Mouse (Mus musculus): ENCODE measurements at regions not wholly inside any gene's neighbourhood (a gene's known extent, or its start where the extent isn't known, plus 50 kb on each side); places are given as distances from the start of the nearest gene placed in this dataset.

DNA sequence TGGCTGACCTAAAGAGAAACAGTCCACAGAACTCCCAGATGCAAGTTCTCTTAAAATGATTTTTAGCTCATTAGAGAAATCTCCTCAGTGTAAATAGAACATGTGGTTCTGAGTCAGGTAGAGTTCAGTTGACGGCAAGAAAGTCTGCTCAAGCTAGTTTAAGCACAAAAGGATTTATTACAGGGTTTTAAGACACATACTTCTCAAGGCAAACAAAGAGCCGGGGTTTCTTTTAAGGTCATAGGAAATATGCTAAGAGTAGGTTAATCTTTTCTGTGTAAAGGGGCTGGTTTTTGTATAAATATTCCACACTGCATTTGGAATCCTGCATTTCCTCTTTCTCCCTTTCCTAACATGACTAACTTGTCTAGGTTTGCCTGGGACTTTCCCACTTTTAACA lies 206.9 kb upstream of the Hand2 start:
- H3K27ac ChIP-seq = no peak overlapping the region
- DNase-seq (ENCODE audit: low spot score in 2 of 2) = no peak
- no peak for TF ChIP-seq CTCF (conservative IDR thresholded peaks at IDR 0.05)
- H3K4me3 ChIP-seq = no peak overlapping the region

DNA sequence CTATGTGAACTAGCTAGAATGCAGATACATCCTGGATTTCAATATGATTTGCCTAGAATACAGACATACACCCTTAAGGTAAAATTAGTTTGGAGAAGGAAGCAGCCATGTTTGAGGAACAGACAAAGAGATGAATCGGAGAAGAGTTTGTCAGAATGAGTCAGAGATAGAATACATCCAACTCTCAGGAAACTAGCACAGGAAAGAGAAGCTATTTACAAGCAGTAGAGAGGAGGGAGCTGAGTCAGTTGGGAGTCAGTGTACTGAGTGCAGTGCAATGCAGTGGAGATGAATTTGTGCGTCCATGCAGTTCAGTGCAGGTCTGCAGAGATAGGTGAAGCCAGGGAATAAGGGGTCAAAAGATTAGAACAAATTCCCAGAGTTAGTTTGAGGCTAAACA lies 205.5 kb upstream of the Hand2 start:
- no peak overlapping the region for H3K4me3 ChIP-seq
- no peak for TF ChIP-seq CTCF (conservative IDR thresholded peaks at IDR 0.05)
- no peak overlapping the region for H3K27ac ChIP-seq
- DNase-seq (ENCODE audit: low spot score in 2 of 2) = no peak

DNA sequence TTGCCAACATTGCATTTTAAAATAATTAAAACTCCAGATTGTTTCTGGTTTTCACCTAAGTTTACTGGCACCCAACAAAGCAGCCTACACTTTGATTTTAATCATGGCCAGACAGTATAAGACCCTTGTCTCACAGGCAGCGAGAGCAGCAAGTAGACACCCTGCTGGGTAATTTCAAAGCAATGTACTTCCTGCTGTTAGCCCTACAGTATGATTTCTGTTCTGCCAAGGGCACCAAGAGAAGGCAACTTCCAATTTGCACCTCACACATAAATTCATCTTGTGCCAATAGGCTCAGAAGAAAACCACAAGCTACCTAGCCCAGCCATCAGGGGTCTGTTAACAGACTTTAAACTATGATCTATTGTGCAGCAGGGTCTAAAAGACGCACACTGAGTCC lies 186.7 kb upstream of the Hand2 start:
- H3K4me3 ChIP-seq = no peak overlapping the region
- no peak overlapping the region for H3K27ac ChIP-seq
- no peak for TF ChIP-seq CTCF (conservative IDR thresholded peaks at IDR 0.05)
- no peak for DNase-seq (ENCODE audit: low spot score in 2 of 2)

DNA sequence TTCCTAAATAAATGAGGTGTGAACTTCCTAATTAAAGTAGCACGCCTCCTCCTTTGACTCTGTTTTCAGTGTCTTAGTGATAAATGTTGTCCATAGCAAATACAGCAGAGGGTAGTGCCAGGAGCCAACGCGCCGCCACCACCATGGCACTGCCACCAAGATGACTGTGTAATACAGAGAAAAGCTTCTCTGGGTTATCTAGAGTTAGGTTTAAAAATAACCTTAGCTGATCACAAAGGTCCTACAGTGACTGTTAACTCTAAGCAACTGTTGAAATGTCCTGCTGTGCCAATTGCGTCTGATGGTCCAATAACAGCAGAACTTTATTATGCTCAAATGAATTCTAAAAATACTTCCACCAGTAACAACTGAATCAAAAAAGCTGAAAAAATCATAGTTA lies 186.1 kb upstream of the Hand2 start:
- H3K4me3 ChIP-seq = no peak overlapping the region
- no peak for TF ChIP-seq CTCF (conservative IDR thresholded peaks at IDR 0.05)
- H3K27ac ChIP-seq = no peak overlapping the region
- no peak for DNase-seq (ENCODE audit: low spot score in 2 of 2)

DNA sequence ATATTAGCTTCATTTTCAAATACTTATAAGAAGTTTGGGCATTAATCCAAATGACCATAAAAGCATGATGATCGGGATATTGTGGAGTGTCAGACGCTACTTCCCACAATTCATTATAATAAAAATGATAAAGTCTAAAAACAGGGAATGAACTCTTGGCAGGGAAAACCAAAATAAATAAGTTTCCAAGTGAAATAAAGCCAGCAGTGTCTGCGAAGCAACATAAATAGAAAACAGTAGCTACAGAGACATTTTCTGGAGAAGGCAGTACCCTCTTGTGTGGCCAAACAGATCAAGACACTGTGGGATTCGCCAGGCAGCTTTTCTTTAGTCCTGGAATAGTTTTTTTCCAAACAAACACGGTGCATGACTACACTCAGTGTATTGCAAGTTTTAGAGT lies 172.7 kb upstream of the Hand2 start:
- TF ChIP-seq CTCF (conservative IDR thresholded peaks at IDR 0.05) = no peak
- no peak overlapping the region for H3K4me3 ChIP-seq
- no peak overlapping the region for H3K27ac ChIP-seq
- no peak for DNase-seq (ENCODE audit: low spot score in 2 of 2)

DNA sequence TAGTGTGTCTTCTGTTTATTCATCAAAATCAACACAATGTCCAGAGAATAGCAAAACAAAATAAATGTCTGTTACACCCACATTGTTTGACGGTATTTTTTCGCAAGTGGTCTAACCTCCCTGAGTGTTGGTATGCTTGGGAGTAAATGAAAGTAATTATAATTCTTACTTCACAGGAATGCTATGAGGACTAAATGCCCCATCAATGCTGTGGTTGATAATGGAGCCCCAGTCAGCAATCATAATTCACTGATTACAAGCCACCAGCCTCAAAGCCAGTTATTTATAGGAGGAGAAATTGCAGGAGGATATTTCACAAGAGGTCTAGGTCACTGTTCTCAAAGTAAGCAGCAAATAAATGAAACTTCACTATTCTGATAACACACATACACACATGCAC lies 129.6 kb upstream of the Hand2 start:
- Histone ChIP-seq H3K4me3 (no peak overlapping the region), H3K27ac (no peak overlapping the region)
- DNase-seq (ENCODE audit: low spot score in 2 of 2) = no peak
- no peak for TF ChIP-seq CTCF (conservative IDR thresholded peaks at IDR 0.05)

DNA sequence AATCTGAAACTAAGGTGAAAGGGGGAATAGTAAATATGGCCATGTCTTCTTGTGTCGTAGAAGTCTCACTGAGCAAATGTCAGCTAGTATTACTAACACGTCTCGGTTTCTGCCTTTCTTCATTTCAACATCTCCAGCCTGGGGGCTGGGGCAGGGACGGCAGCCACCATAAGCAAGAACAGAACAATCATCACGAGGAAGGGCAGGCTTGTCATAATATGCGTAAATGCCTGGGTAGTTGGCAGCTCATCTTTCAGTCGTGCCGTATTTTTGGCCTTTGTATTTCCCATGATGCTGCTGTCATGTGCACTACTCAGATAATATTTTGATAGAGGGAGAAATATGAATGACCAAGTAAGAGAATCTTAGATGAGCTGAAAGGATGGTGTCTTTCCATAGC lies 120.5 kb upstream of the Hand2 start:
- DNase-seq (ENCODE audit: low spot score in 2 of 2) = no peak
- TF ChIP-seq CTCF (conservative IDR thresholded peaks at IDR 0.05) = no peak
- no peak overlapping the region for H3K27ac ChIP-seq
- H3K4me3 ChIP-seq = no peak overlapping the region

DNA sequence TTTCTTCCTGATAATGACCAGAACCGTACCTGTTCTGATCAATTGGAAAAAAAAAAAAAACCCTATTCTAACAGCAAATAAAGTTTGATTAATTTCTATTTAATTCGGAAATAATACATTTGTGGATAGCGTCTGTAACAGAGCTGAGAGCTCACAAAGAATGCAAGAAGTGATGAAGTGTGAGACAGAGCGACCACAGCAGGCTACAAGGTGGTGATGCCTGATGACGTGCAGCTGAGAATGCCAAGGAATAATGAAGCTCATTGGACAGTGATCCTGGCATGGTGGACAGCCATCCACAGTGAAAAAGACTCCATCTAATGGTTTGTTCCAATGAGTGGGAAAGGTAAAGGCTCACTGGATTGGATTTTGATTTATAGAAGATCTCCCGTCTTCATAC lies 111.2 kb upstream of the Hand2 start:
- no peak overlapping the region for H3K4me3 ChIP-seq
- H3K27ac ChIP-seq = no peak overlapping the region
- no peak for TF ChIP-seq CTCF (conservative IDR thresholded peaks at IDR 0.05)
- DNase-seq (ENCODE audit: low spot score in 2 of 2) = no peak

DNA sequence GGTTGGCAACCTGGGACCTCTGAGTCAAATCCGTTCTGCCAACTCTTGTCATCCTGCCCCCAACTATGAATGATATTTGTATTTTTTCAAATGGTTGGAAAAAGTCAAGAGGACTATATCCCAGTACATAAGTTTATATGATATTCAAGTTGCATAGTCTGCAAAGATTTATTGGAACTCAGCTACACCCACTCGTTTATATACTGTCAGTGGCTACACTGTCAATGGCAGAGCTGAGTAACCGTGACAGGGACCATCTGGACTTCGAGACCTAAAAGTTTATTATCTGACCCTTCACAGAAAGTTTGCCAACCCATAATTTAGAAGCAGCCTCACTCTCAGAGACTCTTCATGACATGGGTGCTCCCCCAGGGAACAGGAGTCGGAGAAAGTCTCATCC lies 107.7 kb upstream of the Hand2 start:
- DNase-seq (ENCODE audit: low spot score in 2 of 2) = no peak
- H3K4me3 ChIP-seq = no peak overlapping the region
- TF ChIP-seq CTCF (conservative IDR thresholded peaks at IDR 0.05) = no peak
- no peak overlapping the region for H3K27ac ChIP-seq

DNA sequence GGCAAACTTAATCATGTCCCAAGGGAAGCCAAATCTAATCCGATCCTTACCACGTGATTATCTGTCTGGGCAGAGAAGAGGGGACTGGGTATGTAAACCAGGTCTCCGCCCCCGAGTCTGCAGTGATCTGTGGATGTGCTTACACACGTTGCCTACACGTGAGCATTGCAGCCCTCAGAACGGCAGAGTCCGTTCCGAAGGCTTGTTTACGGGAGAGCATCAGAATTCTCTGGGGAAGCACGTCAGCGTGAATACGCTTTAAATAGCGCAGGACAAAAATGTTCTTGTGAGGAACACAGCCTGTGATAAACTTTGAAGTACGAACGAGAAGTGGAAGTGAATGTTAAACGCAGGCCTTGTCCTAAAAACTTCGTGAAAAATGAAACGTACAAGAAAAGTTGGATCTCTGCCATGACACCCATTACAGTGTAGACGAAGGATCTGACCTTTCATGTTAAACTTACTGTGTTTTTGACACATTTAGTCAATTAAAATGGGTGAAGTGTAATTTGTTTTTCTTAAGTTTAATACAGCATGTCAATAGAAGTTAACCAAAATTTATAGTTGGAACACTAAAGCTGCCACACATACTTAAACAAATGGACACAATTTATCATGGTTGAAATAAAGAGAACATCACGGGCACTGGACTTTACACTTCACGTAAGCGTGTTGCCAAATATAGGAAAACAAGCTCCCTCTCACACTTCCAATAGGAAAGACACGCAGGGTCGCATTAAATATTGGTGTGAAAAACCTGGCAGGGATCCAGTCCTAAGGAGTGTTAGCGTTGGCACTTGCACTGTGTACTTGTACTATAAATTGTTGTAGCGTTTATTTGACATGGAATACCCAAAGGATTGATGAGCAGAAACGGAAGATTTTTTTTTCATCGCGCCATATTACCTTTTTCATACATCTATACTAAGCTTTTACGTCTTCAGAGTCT lies 106.5 kb upstream of the Hand2 start:
- TF ChIP-seq CTCF (conservative IDR thresholded peaks at IDR 0.05) = no peak
- Histone ChIP-seq H3K27ac (no peak overlapping the region), H3K4me3 (no peak overlapping the region)
- no peak for DNase-seq (ENCODE audit: low spot score in 2 of 2)

DNA sequence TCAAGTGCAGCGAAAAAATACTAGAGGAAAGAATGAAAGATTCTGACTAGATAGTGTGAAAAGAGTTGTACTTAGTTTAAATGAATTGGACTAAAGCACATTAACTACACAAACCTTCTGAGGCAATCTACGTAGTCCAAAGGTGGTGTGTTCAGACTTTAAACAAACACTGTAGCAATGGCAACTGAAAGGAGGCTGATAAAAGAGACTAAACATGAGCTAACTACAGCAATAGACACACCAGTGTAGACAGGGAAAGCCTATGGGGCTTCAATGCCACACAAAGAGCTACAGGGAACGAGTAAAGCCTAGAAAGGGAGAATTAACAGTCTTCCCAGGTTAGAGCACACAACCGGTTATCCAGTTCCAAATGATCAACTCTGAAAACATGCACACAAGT lies 90.2 kb upstream of the Hand2 start:
- no peak for TF ChIP-seq CTCF (conservative IDR thresholded peaks at IDR 0.05)
- DNase-seq (ENCODE audit: low spot score in 2 of 2) = no peak

DNA sequence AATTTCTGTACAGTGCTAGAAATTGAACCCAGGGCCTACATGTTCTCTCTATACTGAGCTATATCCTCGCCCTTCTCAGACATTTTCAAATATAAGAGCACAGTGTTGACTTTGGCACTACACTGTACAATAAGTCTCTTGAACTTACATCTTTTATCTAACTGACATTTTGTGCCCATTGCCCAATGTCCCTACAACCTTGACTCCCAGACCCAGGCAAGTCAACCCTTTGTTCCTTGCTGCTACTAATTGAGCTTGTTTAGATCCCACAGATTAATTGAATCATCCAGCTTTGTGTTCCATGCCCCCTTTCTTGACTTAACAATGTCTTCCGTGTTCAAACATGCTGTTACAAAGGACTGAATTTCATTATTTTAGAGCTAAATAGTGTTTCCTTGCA lies 78.5 kb upstream of the Hand2 start:
- H3K4me3 ChIP-seq = no peak overlapping the region
- TF ChIP-seq CTCF (conservative IDR thresholded peaks at IDR 0.05) = no peak
- H3K27ac ChIP-seq = no peak overlapping the region

More for the DNA sequence above, 90.2 kb upstream of the Hand2 start:
- Histone ChIP-seq H3K4me3 (no peak overlapping the region), H3K27ac (no peak overlapping the region)

DNA sequence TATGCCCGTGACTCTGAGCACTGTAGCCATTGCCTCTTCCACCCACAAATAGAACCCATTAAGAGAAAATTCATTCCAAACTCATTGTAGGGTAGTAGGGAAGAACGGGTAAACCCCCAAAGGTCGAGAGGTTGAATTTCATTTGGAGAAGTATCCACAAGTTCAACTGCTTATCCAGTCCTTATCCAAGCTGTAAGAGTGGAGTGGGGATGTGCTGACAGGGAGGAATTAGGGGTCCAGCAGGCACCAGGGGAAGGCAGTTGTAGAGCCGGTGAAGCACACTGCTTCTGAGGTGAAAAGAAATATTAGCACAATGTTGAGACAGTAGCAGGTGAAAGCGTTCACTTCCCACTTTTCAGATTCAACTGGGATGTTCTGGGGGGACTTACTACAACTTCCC lies 71.7 kb upstream of the Hand2 start:
- H3K27ac ChIP-seq = no peak overlapping the region
- DNase-seq (ENCODE audit: low spot score in 2 of 2) = no peak
- H3K4me3 ChIP-seq = no peak overlapping the region
- TF ChIP-seq CTCF (conservative IDR thresholded peaks at IDR 0.05) = no peak

More for the DNA sequence above, 78.5 kb upstream of the Hand2 start:
- no peak for DNase-seq (ENCODE audit: low spot score in 2 of 2)

All from layer of hippocampus, adult 2 months (tissue).